Mouse (Mus musculus) heart, postnatal 0 days (tissue): ENCODE measurements around the gene Sox18.

Experiments
- CTCF ChIP-seq: IDR thresholded peaks from 2 replicates; pipeline ENCODE4 v1.5.1; 2016; ENCODE audit warnings: antibody characterized with exemption, control low read depth, low read depth
- EP300 ChIP-seq: IDR thresholded peaks from 2 replicates; pipeline ENCODE4 v1.6.1; 2016; ENCODE audit warnings: antibody characterized with exemption, low read depth

GRCm38 (mm10) chr2:181623401-181623800, 48.0 kb downstream of the Sox18 start:
- TF ChIP-seq CTCF (peak; percentile 49), EP300 (no peak)
